Mouse (Mus musculus) embryonic facial prominence, embryonic 10.5 days (tissue): ENCODE measurements around the gene F7. TPM values are rescaled to one million over a fixed set of nuclear protein-coding genes. Genes with fewer than 3 reads are reported as not detected.
A peak's percentile ranks its signal among the peaks of the same experiment; 100 is the strongest.

Experiments used
- DNase-seq: peaks from one replicate; pipeline ENCODE4 v3.0.0-alpha.2; 2017; ENCODE audit warnings: low spot score
- H3K27ac ChIP-seq: fragments of 300-500 bp; sonication (generic); replicated peaks from 2 replicates; pipeline ENCODE4 v1.5.1; 2016; ENCODE audit warnings: mild to moderate bottlenecking
- H3K27me3 ChIP-seq: fragments of 300-500 bp; sonication (generic); replicated peaks from 2 replicates; pipeline ENCODE4 v1.6.1; 2016; ENCODE audit warnings: low read depth, mild to moderate bottlenecking; ENCODE audit not compliant: poor library complexity, severe bottlenecking
- H3K36me3 ChIP-seq: fragments of 300-500 bp; sonication (generic); replicated peaks from 2 replicates; pipeline ENCODE4 v1.6.1; 2016; ENCODE audit warnings: mild to moderate bottlenecking, moderate library complexity
- H3K4me1 ChIP-seq: fragments of 300-500 bp; sonication (generic); 2 replicates; pipeline ENCODE4 v1.6.1; 2016
- H3K4me3 ChIP-seq: fragments of 300-500 bp; sonication (generic); 2 replicates; pipeline ENCODE4 v1.5.1; 2016; ENCODE audit warnings: mild to moderate bottlenecking, moderate library complexity
- H3K9me3 ChIP-seq: fragments of 300-500 bp; sonication (generic); 2 replicates; pipeline ENCODE4 v1.6.1; 2016; ENCODE audit warnings: mild to moderate bottlenecking
- WGBS: fragments of 180-500 bp; shearing (Covaris S2); methylation state at CpG from one replicate; pipeline ENCODE4 v1.1.7; 2016; 5-methylcytosine and 5-hydroxymethylcytosine counted together
- polyA plus RNA-seq: library from polyadenylated mRNA; unstranded; fragments of >200 nt; fragmentation: Nextera tagmentation; extraction: Ambion mirVana; gene quantifications from 2 replicates; pipeline ENCODE4 v1.2.1, GENCODE M21; 2016

Gene F7
- 0.13 and 0.15 TPM in 2 replicates for polyA plus RNA-seq

- 65% methylated on average over 10 of the region's 10 CpGs for WGBS
- Histone ChIP-seq H3K27me3 (no peaks in the 10 kb centered on the region), H3K4me1 (peaks cover 17% of the 10 kb centered on the region), H3K9me3 (no peaks in the 10 kb centered on the region), H3K36me3 (no peaks in the 10 kb centered on the region), H3K4me3 (no peak within 1 kb of the TSS), H3K27ac (no peak within 1 kb of the TSS)
- peak; percentile 32 for DNase-seq
These were observed at the start of gene F7 for GRCm38 (mm10) chr8:13025487-13026224. Gene F7, plus strand, starts transcription at chr8:13026034.

- Histone ChIP-seq H3K36me3 (peaks cover 42% of the 10 kb centered on the region), H3K27me3 (no peaks in the 10 kb centered on the region), H3K9me3 (no peaks in the 10 kb centered on the region), H3K27ac (no peak overlapping the region), H3K4me1 (0 out of 2 replicates have a peak, but pooled peaks cover 3% of the 10 kb centered on the region), H3K4me3 (no peak overlapping the region)
- DNase-seq, result no peak
- 83% methylated on average over 11 of the region's 11 CpGs for WGBS
These were observed 49.5 kb upstream of the F7 start for GRCm38 (mm10) chr8:12976290-12976689.

GRCm38 (mm10) chr8:12976723-12977122 lies 49.1 kb upstream of the F7 start:
- Histone ChIP-seq H3K4me3 (no peak overlapping the region), H3K27me3 (no peaks in the 10 kb centered on the region), H3K36me3 (peaks cover 45% of the 10 kb centered on the region), H3K4me1 (0 out of 2 replicates have a peak, but pooled peaks cover 3% of the 10 kb centered on the region), H3K27ac (no peak overlapping the region), H3K9me3 (peaks cover 2% of the 10 kb centered on the region; the same call in 1 of the 2 replicates)
- DNase-seq, result no peak
- WGBS, result 76% methylated on average over 5 of the region's 5 CpGs

GRCm38 (mm10) chr8:12977325-12977724 lies 48.5 kb upstream of the F7 start:
- Histone ChIP-seq H3K4me1 (0 out of 2 replicates have a peak, but pooled peaks cover 3% of the 10 kb centered on the region), H3K4me3 (no peak overlapping the region), H3K27ac (no peak overlapping the region), H3K36me3 (peaks cover 45% of the 10 kb centered on the region), H3K9me3 (peaks cover 2% of the 10 kb centered on the region; the same call in 1 of the 2 replicates), H3K27me3 (no peaks in the 10 kb centered on the region)
- 83% methylated on average over 12 of the region's 12 CpGs for WGBS
- no peak for DNase-seq

- H3K27ac ChIP-seq, result no peak overlapping the region
- H3K9me3 ChIP-seq, result peaks cover 2% of the 10 kb centered on the region; the same call in 1 of the 2 replicates
- no peaks in the 10 kb centered on the region for H3K27me3 ChIP-seq
- no peak for DNase-seq
- no peak overlapping the region for H3K4me3 ChIP-seq
- H3K4me1 ChIP-seq, result 0 out of 2 replicates have a peak, but pooled peaks cover 3% of the 10 kb centered on the region
- peaks cover 45% of the 10 kb centered on the region for H3K36me3 ChIP-seq
- WGBS, result 63% methylated on average over 2 of the region's 2 CpGs
These were observed 47.5 kb upstream of the F7 start for GRCm38 (mm10) chr8:12978308-12978707.

- DNase-seq, result peak; percentile 79
- Histone ChIP-seq H3K36me3 (peaks cover 44% of the 10 kb centered on the region), H3K4me1 (0 out of 2 replicates have a peak, but pooled peaks cover 3% of the 10 kb centered on the region), H3K27ac (peak overlapping the region; percentile 65), H3K9me3 (peaks cover 2% of the 10 kb centered on the region; the same call in 1 of the 2 replicates), H3K27me3 (no peaks in the 10 kb centered on the region), H3K4me3 (no peak overlapping the region)
- WGBS, result 26% methylated on average over 5 of the region's 5 CpGs
These were observed 47.1 kb upstream of the F7 start for GRCm38 (mm10) chr8:12978726-12979125.

GRCm38 (mm10) chr8:12983681-12984467 lies 42.0 kb upstream of the F7 start:
- Histone ChIP-seq H3K4me3 (no peak overlapping the region), H3K4me1 (0 out of 2 replicates have a peak, but pooled peaks cover 3% of the 10 kb centered on the region), H3K36me3 (peaks cover 14% of the 10 kb centered on the region; the same call in 1 of the 2 replicates), H3K27me3 (no peaks in the 10 kb centered on the region), H3K27ac (no peak overlapping the region), H3K9me3 (peaks cover 2% of the 10 kb centered on the region; the same call in 1 of the 2 replicates)
- 87% methylated on average over 18 of the region's 18 CpGs for WGBS
- no peak for DNase-seq

- WGBS, result 89% methylated on average over 17 of the region's 17 CpGs
- peaks cover 14% of the 10 kb centered on the region; the same call in 1 of the 2 replicates for H3K36me3 ChIP-seq
- no peaks in the 10 kb centered on the region for H3K4me1 ChIP-seq
These were observed 41.1 kb upstream of the F7 start for GRCm38 (mm10) chr8:12984601-12985243.

GRCm38 (mm10) chr8:12985259-12985658 lies 40.6 kb upstream of the F7 start:
- DNase-seq, result no peak
- Histone ChIP-seq H3K27ac (no peak overlapping the region), H3K36me3 (peaks cover 13% of the 10 kb centered on the region; the same call in 1 of the 2 replicates), H3K9me3 (peaks cover 2% of the 10 kb centered on the region; the same call in 1 of the 2 replicates), H3K4me1 (no peaks in the 10 kb centered on the region), H3K27me3 (no peaks in the 10 kb centered on the region), H3K4me3 (no peak overlapping the region)
- 89% methylated on average over 13 of the region's 13 CpGs for WGBS

More at GRCm38 (mm10) chr8:12984601-12985243, 41.1 kb upstream of the F7 start:
- H3K27me3 ChIP-seq, result no peaks in the 10 kb centered on the region
- no peak overlapping the region for H3K4me3 ChIP-seq
- DNase-seq, result no peak
- no peak overlapping the region for H3K27ac ChIP-seq
- H3K9me3 ChIP-seq, result peaks cover 2% of the 10 kb centered on the region; the same call in 1 of the 2 replicates

- H3K27ac ChIP-seq, result no peak overlapping the region
- H3K27me3 ChIP-seq, result no peaks in the 10 kb centered on the region
- H3K4me1 ChIP-seq, result peaks cover 6% of the 10 kb centered on the region
- no peak for DNase-seq
- no peaks in the 10 kb centered on the region for H3K9me3 ChIP-seq
- H3K4me3 ChIP-seq, result no peak overlapping the region
- WGBS, result 80% methylated on average over 8 of the region's 8 CpGs
- H3K36me3 ChIP-seq, result peaks cover 5% of the 10 kb centered on the region; the same call in 1 of the 2 replicates
These were observed 38.3 kb upstream of the F7 start for GRCm38 (mm10) chr8:12987571-12987970.

- H3K4me1 ChIP-seq, result peaks cover 9% of the 10 kb centered on the region
- no peaks in the 10 kb centered on the region for H3K9me3 ChIP-seq
- no peak for DNase-seq
- no peak overlapping the region for H3K27ac ChIP-seq
- H3K36me3 ChIP-seq, result peaks cover 5% of the 10 kb centered on the region; the same call in 1 of the 2 replicates
- WGBS, result 79% methylated on average over 13 of the region's 13 CpGs
- no peak overlapping the region for H3K4me3 ChIP-seq
- no peaks in the 10 kb centered on the region for H3K27me3 ChIP-seq
These were observed 37.0 kb upstream of the F7 start for GRCm38 (mm10) chr8:12988722-12989430.
